Mouse (Mus musculus): ENCODE results near the gene Atp6ap1l. TPM values are rescaled to one million over a fixed set of nuclear protein-coding genes. Genes with fewer than 3 reads are reported as not detected.

Gene Atp6ap1l
- total and polyA plus RNA-seq, 3 experiments, result not detected

DNA sequence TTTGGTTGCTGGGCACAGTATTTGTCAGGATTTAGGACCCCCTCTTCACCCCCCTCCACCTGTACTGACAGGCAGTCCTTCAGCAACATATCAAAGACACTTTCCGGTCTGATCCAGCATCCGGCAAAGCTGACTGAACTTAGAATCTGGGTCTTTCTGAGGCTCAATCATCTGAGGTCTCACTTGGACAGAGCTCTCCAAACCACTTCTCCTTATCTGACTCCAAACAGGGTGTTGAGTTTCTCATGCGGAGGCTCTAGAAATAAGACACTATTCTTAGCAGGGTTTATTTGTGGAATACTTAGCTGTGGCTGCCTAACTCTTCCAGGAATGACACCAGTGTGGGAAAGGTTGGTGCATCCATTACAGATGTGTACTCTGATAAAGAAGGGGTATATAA is 43.0 kb downstream of the Atp6ap1l start:
- Histone ChIP-seq H3K9me3 (replicated peaks; ENCODE audit: insufficient read depth, low read length) (no peaks in the 10 kb centered on the region), H3K27me3 (ENCODE audit: control insufficient read depth in 1 of 2, insufficient read depth in 2 of 2, low read length in 2 of 2) (no peaks in the 10 kb centered on the region; a peak in 1 of 4 replicates), H3K79me2 (ENCODE audit: control insufficient read depth, insufficient read depth, low read length, poor library complexity) (no peaks in the 10 kb centered on the region), H3K4me3 (ENCODE audit: control insufficient read depth in 1 of 2, insufficient read depth in 1 of 2, low read depth in 2 of 2, low read length in 2 of 2) (no peak overlapping the region), H3K27ac (ENCODE audit: control insufficient read depth, low read depth, low read length) (no peak overlapping the region), H3K4me1 (ENCODE audit: control insufficient read depth in 1 of 2, insufficient read depth in 2 of 2, low read length in 2 of 2) (no peaks in the 10 kb centered on the region), H3K9ac (ENCODE audit: control insufficient read depth, low read depth, low read length, poor library complexity, severe bottlenecking) (no peak overlapping the region), H3K36me3 (ENCODE audit: control insufficient read depth in 1 of 2, insufficient read depth in 2 of 2, low read length in 2 of 2) (no peaks in the 10 kb centered on the region)
- DNase-seq (ENCODE audit: low read depth, low spot score), result no peak
- no peak for TF ChIP-seq NRF1 (IDR thresholded peaks at IDR 0.05; ENCODE audit: insufficient read depth, low read depth, low read length, poor library complexity, severe bottlenecking)
- no peak for TF ChIP-seq MAFK (IDR thresholded peaks at IDR 0.05; ENCODE audit: borderline replicate concordance, low read depth, low read length)
- no peak for TF ChIP-seq GATA1 (IDR thresholded peaks at IDR 0.05; ENCODE audit: low read depth, low read length)
- no peak for TF ChIP-seq ELF1 (IDR thresholded peaks at IDR 0.05; ENCODE audit: low read depth, low read length)
- no peak for TF ChIP-seq E2F4 (IDR thresholded peaks at IDR 0.05; ENCODE audit: borderline replicate concordance, low read depth, low read length)
- TF ChIP-seq ZNF384 (IDR thresholded peaks at IDR 0.05; ENCODE audit: low read depth, low read length), result no peak
- no peak for TF ChIP-seq HCFC1 (IDR thresholded peaks at IDR 0.05; ENCODE audit: low read depth, low read length)
- no peak for TF ChIP-seq CTCF (IDR thresholded peaks at IDR 0.05 in 2 of 3, conservative IDR thresholded peaks at IDR 0.05 in 1 of 3; ENCODE audit: control insufficient read depth in 1 of 3, insufficient read depth in 1 of 3, low read depth in 2 of 3, low read length in 3 of 3, poor library complexity in 1 of 3, severe bottlenecking in 1 of 3)
- TF ChIP-seq RCOR1 (IDR thresholded peaks at IDR 0.05; ENCODE audit: low read depth, low read length), result no peak
- no peak for TF ChIP-seq ZKSCAN1 (IDR thresholded peaks at IDR 0.05; ENCODE audit: low read depth, low read length)
- no peak for TF ChIP-seq MYB (IDR thresholded peaks at IDR 0.05; ENCODE audit: low read depth, low read length)
- TF ChIP-seq TAL1 (IDR thresholded peaks at IDR 0.05; ENCODE audit: low read length), result no peak
- TF ChIP-seq JUND (IDR thresholded peaks at IDR 0.05; ENCODE audit: low read depth, low read length), result no peak
- no peak for TF ChIP-seq MAZ (IDR thresholded peaks at IDR 0.05; ENCODE audit: low read depth, low read length)
- TF ChIP-seq NELFE (IDR thresholded peaks at IDR 0.05; ENCODE audit: low read depth, low read length), result no peak

DNA sequence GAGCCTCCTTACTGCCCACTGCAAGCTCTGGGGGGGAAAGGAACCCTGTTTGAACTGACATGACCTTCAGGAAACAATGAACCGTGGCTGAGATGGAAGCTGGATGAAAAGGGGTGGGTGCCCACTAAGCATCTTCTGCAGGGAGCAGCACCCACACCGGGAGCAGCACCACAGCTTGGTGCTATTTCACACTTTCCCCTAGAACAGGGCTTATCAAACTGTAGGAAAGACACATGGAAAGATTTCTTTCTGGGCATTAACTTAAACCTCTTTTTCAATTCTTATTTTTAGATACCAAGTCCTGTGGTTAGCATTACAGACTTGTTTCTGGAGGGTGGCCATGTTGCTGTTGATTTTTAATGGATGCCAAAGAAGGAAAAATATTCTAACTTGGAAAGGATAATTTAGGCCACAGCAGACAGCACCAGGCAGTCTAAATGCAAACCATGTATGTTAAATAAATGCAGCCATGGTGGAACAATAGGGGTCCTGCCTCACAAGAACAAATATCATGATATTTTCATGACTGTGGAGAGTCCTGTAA is 44.2 kb downstream of the Atp6ap1l start:
- H3K9me3 ChIP-seq (replicated peaks; ENCODE audit: insufficient read depth, low read length), result no peaks in the 10 kb centered on the region
- H3K27me3 ChIP-seq (ENCODE audit: control insufficient read depth in 1 of 2, insufficient read depth in 2 of 2, low read length in 2 of 2), result no peaks in the 10 kb centered on the region
- H3K4me1 ChIP-seq (ENCODE audit: control insufficient read depth in 1 of 2, insufficient read depth in 2 of 2, low read length in 2 of 2), result no peaks in the 10 kb centered on the region
- TF ChIP-seq USF1 (IDR thresholded peaks at IDR 0.05; ENCODE audit: low read depth, low read length) (no peak), ZC3H11A (IDR thresholded peaks at IDR 0.05; ENCODE audit: low read depth, low read length) (no peak), TAL1 (IDR thresholded peaks at IDR 0.05; ENCODE audit: low read length) (no peak), SMC3 (IDR thresholded peaks at IDR 0.05; ENCODE audit: low read depth, low read length) (no peak), KAT2A (conservative IDR thresholded peaks at IDR 0.05; ENCODE audit: low read depth, low read length) (no peak), MAFK (IDR thresholded peaks at IDR 0.05; ENCODE audit: borderline replicate concordance, low read depth, low read length) (no peak)
- H3K79me2 ChIP-seq (ENCODE audit: control insufficient read depth, insufficient read depth, low read length, poor library complexity), result no peaks in the 10 kb centered on the region
- no peak overlapping the region for H3K9ac ChIP-seq (ENCODE audit: control insufficient read depth, low read depth, low read length, poor library complexity, severe bottlenecking)
- H3K36me3 ChIP-seq (ENCODE audit: control insufficient read depth in 1 of 2, insufficient read depth in 2 of 2, low read length in 2 of 2), result no peaks in the 10 kb centered on the region
- H3K27ac ChIP-seq (ENCODE audit: control insufficient read depth, low read depth, low read length), result no peak overlapping the region
- no peak overlapping the region for H3K4me3 ChIP-seq (ENCODE audit: control insufficient read depth in 1 of 2, insufficient read depth in 1 of 2, low read depth in 2 of 2, low read length in 2 of 2)
- DNase-seq (ENCODE audit: low read depth, low spot score), result no peak

Data from MEL (cell line).